8 mouse cellular contexts compared by ENCODE assay signal in the genomic region with DNA sequence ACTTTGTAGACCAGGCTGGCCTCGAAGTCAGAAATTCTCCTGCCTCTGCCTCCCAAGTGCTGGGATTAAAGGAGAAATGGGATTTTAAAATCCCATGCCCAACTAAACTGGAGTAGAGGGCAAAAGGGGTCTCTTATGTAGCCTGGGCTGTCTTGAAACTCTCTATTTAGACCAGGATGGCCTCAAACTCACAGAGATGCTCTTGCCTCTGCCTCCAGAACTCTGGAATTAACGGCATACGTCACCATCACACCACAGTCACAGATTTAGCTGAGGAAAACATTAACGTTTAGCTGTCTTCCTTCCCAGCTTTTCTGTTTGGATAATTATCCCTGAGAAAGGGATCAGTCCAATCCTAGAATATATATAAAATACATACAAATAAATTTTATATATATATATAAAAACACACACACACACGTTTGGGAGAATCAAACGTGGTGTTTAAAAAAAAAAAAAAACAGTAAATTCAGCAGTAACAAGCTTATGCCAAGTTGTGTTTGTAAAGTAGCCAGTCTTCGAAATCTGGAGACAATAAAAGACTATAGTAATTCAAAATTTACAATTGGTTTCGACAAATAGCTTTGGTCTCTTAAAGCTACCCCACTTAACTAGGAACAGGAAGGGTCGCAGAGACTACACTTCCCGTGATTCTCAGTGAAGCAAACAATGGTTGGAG. TPM values are rescaled to one million over a fixed set of nuclear protein-coding genes. Genes with fewer than 3 reads are reported as not detected.
DNase-seq lines count a peak whose midpoint lies in the region; ATAC-seq and TF ChIP-seq lines count a peak whose summit lies in the region.

No protein-coding gene starts in this region.

- peak overlapping the region; percentile 98 for H3K4me3 ChIP-seq in erythroblast, embryonic 14.5 days (replicated peaks)
- no peak overlapping the region for H3K4me3 ChIP-seq in kidney, embryonic 14.5 days (ENCODE audit: low read length)
- H3K4me3 ChIP-seq in G1E (ENCODE audit: low read depth, low read length): peak overlapping the region; percentile 83; the same call in 1 of the 2 replicates
- H3K4me3 ChIP-seq in limb, embryonic 15.5 days: peak overlapping the region; percentile 90

- ATAC-seq in erythroblast, adult 5-6 weeks (replicated peaks; ENCODE audit: low FRiP score, poor library complexity, severe bottlenecking): no peak
- no peak for ATAC-seq in kidney, embryonic 14.5 days (ENCODE audit: low FRiP score, low TSS enrichment)
- ATAC-seq in G1E (ENCODE audit: extremely low read depth, insufficient number of reproducible peaks, low FRiP score, poor library complexity, severe bottlenecking): no peak
- ATAC-seq in limb, embryonic 15.5 days (ENCODE audit: insufficient number of reproducible peaks, low FRiP score, low TSS enrichment, low read depth): no peak
- ATAC-seq in monocyte, adult 5-6 weeks (replicated peaks; ENCODE audit: insufficient number of reproducible peaks, low FRiP score, low TSS enrichment, poor library complexity, severe bottlenecking): no peak

- no peaks in the 10 kb centered on the region for H3K9me3 ChIP-seq in erythroblast, embryonic 14.5 days (ENCODE audit: control insufficient read depth, low read length)
- H3K9me3 ChIP-seq in kidney, embryonic 14.5 days (ENCODE audit: control insufficient read depth, low read length): no peaks in the 10 kb centered on the region
- H3K9me3 ChIP-seq in G1E (replicated peaks): no peaks in the 10 kb centered on the region
- H3K9me3 ChIP-seq in limb, embryonic 15.5 days: no peaks in the 10 kb centered on the region

- H3K9ac ChIP-seq in kidney, embryonic 14.5 days (ENCODE audit: low read depth, low read length): no peak overlapping the region
- H3K9ac ChIP-seq in limb, embryonic 15.5 days: no peak overlapping the region

- H3K36me3 ChIP-seq in erythroblast, embryonic 14.5 days (ENCODE audit: control insufficient read depth): peaks cover 68% of the 10 kb centered on the region
- H3K36me3 ChIP-seq in kidney, embryonic 14.5 days (ENCODE audit: control insufficient read depth, insufficient read depth, low read length): peaks cover 56% of the 10 kb centered on the region
- peaks cover 66% of the 10 kb centered on the region for H3K36me3 ChIP-seq in G1E (replicated peaks)
- peaks cover 55% of the 10 kb centered on the region for H3K36me3 ChIP-seq in limb, embryonic 15.5 days

- no peak overlapping the region for H3K27ac ChIP-seq in kidney, embryonic 14.5 days (ENCODE audit: low read depth, low read length)
- H3K27ac ChIP-seq in limb, embryonic 15.5 days: no peak overlapping the region

- intact Hi-C loops in left cerebral cortex, postnatal 14 days (cut with DNase I): no loop called here

- TF ChIP-seq CTCF in G1E (IDR thresholded peaks at IDR 0.05; ENCODE audit: low read depth, low read length): no peak

- 48% methylated on average over 10 of the region's 10 CpGs for WGBS in kidney, embryonic 14.5 days
- 40% methylated on average over 10 of the region's 10 CpGs for WGBS in limb, embryonic 15.5 days

- H3K4me1 ChIP-seq in erythroblast, embryonic 14.5 days (ENCODE audit: control insufficient read depth): peaks cover 39% of the 10 kb centered on the region
- peaks cover 22% of the 10 kb centered on the region for H3K4me1 ChIP-seq in kidney, embryonic 14.5 days (ENCODE audit: control insufficient read depth, insufficient read depth, low read length)
- peaks cover 35% of the 10 kb centered on the region for H3K4me1 ChIP-seq in G1E (ENCODE audit: insufficient read depth, low read depth, low read length)
- H3K4me1 ChIP-seq in limb, embryonic 15.5 days: peaks cover 26% of the 10 kb centered on the region

- H3K27me3 ChIP-seq in erythroblast, embryonic 14.5 days (ENCODE audit: control insufficient read depth): no peaks in the 10 kb centered on the region
- no peaks in the 10 kb centered on the region for H3K27me3 ChIP-seq in kidney, embryonic 14.5 days (ENCODE audit: control insufficient read depth, insufficient read depth, low read length)
- no peaks in the 10 kb centered on the region for H3K27me3 ChIP-seq in G1E (ENCODE audit: insufficient read depth, low read length)
- H3K27me3 ChIP-seq in limb, embryonic 15.5 days: no peaks in the 10 kb centered on the region

- H3K4me2 ChIP-seq in kidney, embryonic 14.5 days (replicated peaks; ENCODE audit: low read depth, low read length): 0 out of 2 replicates have a peak overlapping the region, but pooled peaks have one; percentile 19
- H3K4me2 ChIP-seq in limb, embryonic 15.5 days: 0 out of 2 replicates have a peak overlapping the region, but pooled peaks have one; percentile 20

- DNase-seq in kidney, adult 8-10 months: no peak
- no peak for DNase-seq in G1E (ENCODE audit: low spot score)
- DNase-seq in left cerebral cortex, postnatal 14 days (ENCODE audit: low spot score in 2 of 2): no peak

RNA-seq across cellular contexts. Expression of a gene that starts 0.5 kb away (rescaled TPM):
- polyA plus RNA-seq in erythroblast, embryonic 14.5 days (2012): 16.9 TPM in 2 replicates
- total RNA-seq in erythroblast, adult 5-6 weeks (2015; ENCODE audit: low replicate concordance): 124 and 125 TPM in 2 replicates
- total RNA-seq in erythroblast, adult 5-6 weeks (2017; ENCODE audit: low replicate concordance): 81.1 and 126 TPM in 2 replicates
- polyA plus RNA-seq in kidney, embryonic 14.5 days (2014; fragmentation: Nextera tagmentation; extraction: Ambion mirVana): 607 TPM in 2 replicates
- total RNA-seq in G1E (2014; fragmentation: Nextera tagmentation): 302 and 342 TPM in 2 replicates
- total RNA-seq in G1E (2017): 173 and 186 TPM in 2 replicates
- 67.5 and 73.4 TPM in 2 replicates for polyA plus RNA-seq in G1E (2012)
- 572 and 581 TPM in 2 replicates for polyA plus RNA-seq in limb, embryonic 15.5 days (2015; fragmentation: Nextera tagmentation; extraction: Ambion mirVana)
- 128 to 192 TPM (median 148 TPM) in 3 replicates for total RNA-seq in monocyte, adult 5-6 weeks (2017)
- 100 to 1,000 TPM; 917 to 964 TPM for total RNA-seq in left cerebral cortex, postnatal 14 days (2021)

RNA-seq across cellular contexts. Expression of a gene that starts 13.6 kb away (rescaled TPM):
- 0.73 and 2.6 TPM in 2 replicates for polyA plus RNA-seq in erythroblast, embryonic 14.5 days (2012)
- 8.2 and 11.0 TPM in 2 replicates for total RNA-seq in erythroblast, adult 5-6 weeks (2015; ENCODE audit: low replicate concordance)
- 8.9 and 24.7 TPM in 2 replicates for total RNA-seq in erythroblast, adult 5-6 weeks (2017; ENCODE audit: low replicate concordance)
- 42.6 and 44.5 TPM in 2 replicates for polyA plus RNA-seq in kidney, embryonic 14.5 days (2014; fragmentation: Nextera tagmentation; extraction: Ambion mirVana)
- total RNA-seq in G1E (2014; fragmentation: Nextera tagmentation) (34.6 and 35.1 TPM in 2 replicates), G1E (2017) (66.1 and 70.1 TPM in 2 replicates)
- 21.1 and 22.1 TPM in 2 replicates for polyA plus RNA-seq in G1E (2012)
- 60.0 and 60.3 TPM in 2 replicates for polyA plus RNA-seq in limb, embryonic 15.5 days (2015; fragmentation: Nextera tagmentation; extraction: Ambion mirVana)
- total RNA-seq in monocyte, adult 5-6 weeks (2017): 56.4 to 86.6 TPM (median 76.3 TPM) in 3 replicates
- 10 to 100 TPM; 82.9 to 86.5 TPM for total RNA-seq in left cerebral cortex, postnatal 14 days (2021)

RNA-seq across cellular contexts. Expression of a gene that starts 18.0 kb away (rescaled TPM):
- polyA plus RNA-seq in erythroblast, embryonic 14.5 days (2012): 1.4 TPM in 2 replicates
- 3.8 and 10.0 TPM in 2 replicates for total RNA-seq in erythroblast, adult 5-6 weeks (2015; ENCODE audit: low replicate concordance)
- 1.1 and 1.7 TPM in 2 replicates for total RNA-seq in erythroblast, adult 5-6 weeks (2017; ENCODE audit: low replicate concordance)
- 29.1 and 30.5 TPM in 2 replicates for polyA plus RNA-seq in kidney, embryonic 14.5 days (2014; fragmentation: Nextera tagmentation; extraction: Ambion mirVana)
- 51.8 and 57.2 TPM in 2 replicates for total RNA-seq in G1E (2014; fragmentation: Nextera tagmentation)
- total RNA-seq in G1E (2017): 2.8 and 3.0 TPM in 2 replicates
- polyA plus RNA-seq in G1E (2012): 26.9 and 28.2 TPM in 2 replicates
- 20.9 and 22.0 TPM in 2 replicates for polyA plus RNA-seq in limb, embryonic 15.5 days (2015; fragmentation: Nextera tagmentation; extraction: Ambion mirVana)
- 2.7 to 8.4 TPM (median 5.5 TPM) in 3 replicates for total RNA-seq in monocyte, adult 5-6 weeks (2017)
- 10 to 100 TPM; 82.2 to 86.1 TPM for total RNA-seq in left cerebral cortex, postnatal 14 days (2021)

RNA-seq across cellular contexts. Expression of a gene that starts 36.1 kb away (rescaled TPM):
- 0.70 and 0.73 TPM in 2 replicates for polyA plus RNA-seq in erythroblast, embryonic 14.5 days (2012)
- 7.7 and 10.4 TPM in 2 replicates for total RNA-seq in erythroblast, adult 5-6 weeks (2015; ENCODE audit: low replicate concordance)
- total RNA-seq in erythroblast, adult 5-6 weeks (2017; ENCODE audit: low replicate concordance): 9.1 and 14.1 TPM in 2 replicates
- polyA plus RNA-seq in kidney, embryonic 14.5 days (2014; fragmentation: Nextera tagmentation; extraction: Ambion mirVana): 68.6 and 115 TPM in 2 replicates
- total RNA-seq in G1E (2014; fragmentation: Nextera tagmentation) (40.5 and 43.6 TPM in 2 replicates), G1E (2017) (105 and 107 TPM in 2 replicates)
- polyA plus RNA-seq in G1E (2012): 24.8 and 25.5 TPM in 2 replicates
- 88.4 and 93.5 TPM in 2 replicates for polyA plus RNA-seq in limb, embryonic 15.5 days (2015; fragmentation: Nextera tagmentation; extraction: Ambion mirVana)
- 41.2 to 57.3 TPM (median 43.4 TPM) in 3 replicates for total RNA-seq in monocyte, adult 5-6 weeks (2017)
- total RNA-seq in left cerebral cortex, postnatal 14 days (2021): 10 to 100 TPM; 55.0 to 57.6 TPM

RNA-seq across cellular contexts. Expression of a gene that starts 54.5 kb away (rescaled TPM):
- 0.06 and 0.10 TPM in 2 replicates for polyA plus RNA-seq in erythroblast, embryonic 14.5 days (2012)
- not detected in 2 replicates for total RNA-seq in erythroblast, adult 5-6 weeks (2015; ENCODE audit: low replicate concordance)
- not detected in 2 replicates for total RNA-seq in erythroblast, adult 5-6 weeks (2017; ENCODE audit: low replicate concordance)
- polyA plus RNA-seq in kidney, embryonic 14.5 days (2014; fragmentation: Nextera tagmentation; extraction: Ambion mirVana): 0.79 and 1.3 TPM in 2 replicates
- total RNA-seq in G1E (2014; fragmentation: Nextera tagmentation) (not detected in 2 replicates), G1E (2017) (0.29 TPM in 1 of 2 replicates, not detected in the other)
- polyA plus RNA-seq in G1E (2012): 0.02 and 0.07 TPM in 2 replicates
- polyA plus RNA-seq in limb, embryonic 15.5 days (2015; fragmentation: Nextera tagmentation; extraction: Ambion mirVana): 0.55 and 0.60 TPM in 2 replicates
- total RNA-seq in monocyte, adult 5-6 weeks (2017): not detected in 3 replicates
- total RNA-seq in left cerebral cortex, postnatal 14 days (2021): 10 to 100 TPM; 58.6 to 63.8 TPM
